Comparison of ENCODE assay signal across 11 mouse cellular contexts in genomic region chr8:126907374-126907773, GRCm38 (mm10). TPM values are rescaled to one million over a fixed set of nuclear protein-coding genes. Genes with fewer than 3 reads are reported as not detected.
DNase-seq lines count a peak whose midpoint lies in the region; ATAC-seq and TF ChIP-seq lines count a peak whose summit lies in the region.
"Had no signal": no experiment of that assay in that cellular context is flagged by ENCODE, and none has a peak within 500 bp of the region (broad histone marks: within the 10 kb centered on the region; RNA-seq: fewer than 3 reads in every experiment).

No protein-coding gene starts in this region.

- peak; percentile 33 for TF ChIP-seq CTCF in left cerebral cortex, adult 2 months (IDR thresholded peaks at IDR 0.05)

- intact Hi-C loops in left cerebral cortex, adult 2 months (cut with DNase I), result no loop called here

- H3K4me1 ChIP-seq in hindbrain, embryonic 13.5 days (replicated peaks), result peaks cover 24% of the 10 kb centered on the region; the same call in 1 of the 2 replicates
- no peaks in the 10 kb centered on the region for H3K4me1 ChIP-seq in hindbrain, embryonic 11.5 days (replicated peaks; ENCODE audit: control insufficient read depth, insufficient read depth, low read length)
- H3K4me1 ChIP-seq: midbrain, embryonic 12.5 days had no signal

- no peak overlapping the region for H3K27ac ChIP-seq in hindbrain, embryonic 13.5 days
- H3K27ac ChIP-seq in hindbrain, embryonic 11.5 days (ENCODE audit: low read depth, low read length), result no peak overlapping the region
- peak overlapping the region; percentile 19; the same call in 1 of the 2 replicates for H3K27ac ChIP-seq in left cerebral cortex, adult 2 months
- H3K27ac ChIP-seq: midbrain, embryonic 12.5 days had no signal

- no peaks in the 10 kb centered on the region for H3K36me3 ChIP-seq in hindbrain, embryonic 13.5 days
- H3K36me3 ChIP-seq in hindbrain, embryonic 11.5 days (ENCODE audit: control insufficient read depth, insufficient read depth, low read length), result no peaks in the 10 kb centered on the region
- H3K36me3 ChIP-seq: limb, embryonic 15.5 days; midbrain, embryonic 12.5 days had no signal

- H3K9ac ChIP-seq in hindbrain, embryonic 13.5 days, result no peak overlapping the region
- no peak overlapping the region for H3K9ac ChIP-seq in hindbrain, embryonic 11.5 days (ENCODE audit: low read depth, low read length)
- H3K9ac ChIP-seq: limb, embryonic 15.5 days; midbrain, embryonic 12.5 days had no signal

- peak; percentile 73; the same call in 1 of the 2 replicates for ATAC-seq in hindbrain, embryonic 13.5 days (ENCODE audit: low FRiP score)
- ATAC-seq in hindbrain, embryonic 11.5 days (ENCODE audit: low FRiP score), result no peak
- no peak for ATAC-seq in monocyte, adult 5-6 weeks (replicated peaks; ENCODE audit: insufficient number of reproducible peaks, low FRiP score, low TSS enrichment, poor library complexity, severe bottlenecking)
- ATAC-seq: CD4-positive, CD25-positive, alpha-beta regulatory T cell, adult 4 months had no signal

- WGBS in hindbrain, embryonic 13.5 days, result 71% methylated on average over 3 of the region's 3 CpGs
- 84% methylated on average over 3 of the region's 3 CpGs for WGBS in hindbrain, embryonic 11.5 days

- no peak overlapping the region for H3K4me3 ChIP-seq in hindbrain, embryonic 13.5 days
- no peak overlapping the region for H3K4me3 ChIP-seq in hindbrain, embryonic 11.5 days (ENCODE audit: low read depth, low read length)
- H3K4me3 ChIP-seq in left cerebral cortex, adult 2 months, result no peak overlapping the region
- H3K4me3 ChIP-seq: limb, embryonic 15.5 days; midbrain, embryonic 12.5 days had no signal

- H3K27me3 ChIP-seq in hindbrain, embryonic 13.5 days, result no peaks in the 10 kb centered on the region
- no peaks in the 10 kb centered on the region for H3K27me3 ChIP-seq in hindbrain, embryonic 11.5 days (ENCODE audit: control insufficient read depth, insufficient read depth, low read length)
- H3K27me3 ChIP-seq: limb, embryonic 15.5 days; midbrain, embryonic 12.5 days had no signal

- no peak overlapping the region for H3K4me2 ChIP-seq in hindbrain, embryonic 13.5 days
- H3K4me2 ChIP-seq in hindbrain, embryonic 11.5 days (replicated peaks; ENCODE audit: low read depth, low read length), result no peak overlapping the region
- H3K4me2 ChIP-seq: limb, embryonic 15.5 days; midbrain, embryonic 12.5 days had no signal

- no peaks in the 10 kb centered on the region for H3K9me3 ChIP-seq in hindbrain, embryonic 13.5 days
- no peaks in the 10 kb centered on the region for H3K9me3 ChIP-seq in hindbrain, embryonic 11.5 days (ENCODE audit: control insufficient read depth, low read length)
- H3K9me3 ChIP-seq: limb, embryonic 15.5 days; midbrain, embryonic 12.5 days had no signal

- DNase-seq in hindbrain, embryonic 11.5 days (ENCODE audit: low spot score), result no peak
- DNase-seq in left cerebral cortex, adult 2 months (ENCODE audit: extremely low spot score in 1 of 2, low spot score in 2 of 2), result no peak
- no peak for DNase-seq in left cerebral cortex, adult 11 months (ENCODE audit: low spot score)
- peak; percentile 94 for DNase-seq in adipocyte (ENCODE audit: low spot score)
- DNase-seq in kidney, adult 9 months, result peak; percentile 71
- DNase-seq: gastrocnemius, postnatal 25 days had no signal

RNA-seq across cellular contexts. Expression of gene Tomm20, which starts 38.3 kb away (rescaled TPM):
- polyA plus RNA-seq in hindbrain, embryonic 13.5 days (2015; fragmentation: Nextera tagmentation; extraction: Ambion mirVana), result 209 and 210 TPM in 2 replicates
- polyA plus RNA-seq in hindbrain, embryonic 11.5 days (2014; fragmentation: Nextera tagmentation; extraction: Ambion mirVana), result 235 and 238 TPM in 2 replicates
- 100 to 1,000 TPM; 181 to 182 TPM for total RNA-seq in left cerebral cortex, adult 2 months (2021)
- 100 to 160 TPM (median 138 TPM) in 3 replicates for total RNA-seq in monocyte, adult 5-6 weeks (2017)

Comparison
In these comparisons a context has a peak if more than half of its experiments do, and no peak if none do; other contexts are left out.
1. DNase-seq: peak in adipocyte (single experiment) and kidney, adult 9 months (single experiment); none in hindbrain, embryonic 11.5 days (single experiment), left cerebral cortex, adult 2 months (0 of 2) and left cerebral cortex, adult 11 months (single experiment).